Mouse (Mus musculus) urinary bladder, adult 2 months (tissue): Measurements from ENCODE around the gene Acaa1a. TPM values are rescaled to one million over a fixed set of nuclear protein-coding genes. Genes with fewer than 3 reads are reported as not detected.

Experiments used
- DNase-seq: peaks from one replicate; pipeline ENCODE4 v3.0.0; 2022; ENCODE audit warnings: low spot score
- polyA plus RNA-seq: library from polyadenylated mRNA; depleted of rRNA; stranded (reverse); fragments of >200 nt; gene quantifications from 2 replicates; pipeline ENCODE4 v1.2.3, GENCODE M21; 2012; rRNA removed

Acaa1a gene
- polyA plus RNA-seq, 1 experiment: 173 TPM

GRCm38 (mm10) chr9:119388956-119389355 is 49.5 kb downstream of the Acaa1a start:
- no peak for DNase-seq

GRCm38 (mm10) chr9:119390214-119390613 is 50.7 kb downstream of the Acaa1a start:
- no peak for DNase-seq

DNA sequence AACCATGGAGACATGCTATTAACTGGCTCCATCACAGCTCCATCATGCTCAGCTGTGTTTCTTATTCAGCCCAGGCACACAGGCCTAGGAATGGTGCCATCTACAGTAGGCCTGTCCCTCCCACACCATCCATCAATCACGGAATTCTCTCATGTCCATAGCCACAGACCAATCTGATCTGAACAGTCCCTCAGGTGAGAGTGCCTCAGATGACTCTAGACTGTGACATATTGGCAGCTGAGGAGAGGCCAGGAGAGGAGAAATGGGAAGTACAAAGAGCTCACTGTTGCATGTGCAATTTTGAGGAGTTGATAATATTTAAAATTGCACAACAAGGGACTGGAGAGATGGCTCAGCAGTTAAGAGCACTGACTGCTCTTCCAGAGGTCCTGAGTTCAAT is 55.3 kb downstream of the Acaa1a start:
- no peak for DNase-seq

Other genes starting within 250 kb of the Acaa1a start
- 72.3 and 76.4 TPM in 2 replicates for gene Plcd1, start 246.2 kb upstream of the Acaa1a start, polyA plus RNA-seq
- gene Dlec1, start 237.2 kb upstream of the Acaa1a start, polyA plus RNA-seq: 3.2 and 4.2 TPM in 2 replicates
- gene Acaa1b, start 182.6 kb upstream of the Acaa1a start, polyA plus RNA-seq: 206 and 222 TPM in 2 replicates
- gene Gm47289, start 180.5 kb upstream of the Acaa1a start, polyA plus RNA-seq: 0.03 and 0.07 TPM in 2 replicates
- 0.04 and 0.07 TPM in 2 replicates for gene Slc22a13, start 130.6 kb upstream of the Acaa1a start, polyA plus RNA-seq
- 37.3 and 38.1 TPM in 2 replicates for gene Oxsr1, start 17.2 kb upstream of the Acaa1a start, polyA plus RNA-seq
- 19.4 and 22.4 TPM in 2 replicates for gene Myd88, start 1.7 kb downstream of the Acaa1a start, polyA plus RNA-seq
- gene Xylb, start 17.7 kb downstream of the Acaa1a start, polyA plus RNA-seq: 1.4 and 1.6 TPM in 2 replicates
- gene Slc22a14, start 25.9 kb downstream of the Acaa1a start, polyA plus RNA-seq: 0.16 and 0.40 TPM in 2 replicates
- 2.3 and 3.7 TPM in 2 replicates for gene Acvr2b, start 62.4 kb downstream of the Acaa1a start, polyA plus RNA-seq
- 4.8 and 5.7 TPM in 2 replicates for gene Exog, start 105.3 kb downstream of the Acaa1a start, polyA plus RNA-seq
- 0.23 and 0.38 TPM in 2 replicates for gene Scn5a, start 239.3 kb downstream of the Acaa1a start, polyA plus RNA-seq